Mouse (Mus musculus) c-Kit-positive CD71-positive TER-119-negative erythroid progenitor cells, embryonic 14.5 days (primary cell): ENCODE data around the gene Sema4b.

Experiments used
- DNase-seq: peaks from one replicate; pipeline ENCODE4 v3.0.0-alpha.2; 2013; ENCODE audit warnings: low read depth

The Sema4b gene

GRCm38 (mm10) chr7:80177438-80177837 lies 9.2 kb upstream of the Sema4b start:
- no peak for DNase-seq

- DNase-seq: no peak
Measured at GRCm38 (mm10) chr7:80178037-80178729, 8.5 kb upstream of the Sema4b start.

GRCm38 (mm10) chr7:80179327-80179726 lies 7.3 kb upstream of the Sema4b start:
- DNase-seq: no peak

- DNase-seq: no peak
Measured at GRCm38 (mm10) chr7:80179790-80180189, 6.9 kb upstream of the Sema4b start.

- no peak for DNase-seq
Measured at GRCm38 (mm10) chr7:80180202-80180601, 6.4 kb upstream of the Sema4b start.

GRCm38 (mm10) chr7:80181078-80181477 lies 5.6 kb upstream of the Sema4b start:
- DNase-seq: no peak

DNA sequence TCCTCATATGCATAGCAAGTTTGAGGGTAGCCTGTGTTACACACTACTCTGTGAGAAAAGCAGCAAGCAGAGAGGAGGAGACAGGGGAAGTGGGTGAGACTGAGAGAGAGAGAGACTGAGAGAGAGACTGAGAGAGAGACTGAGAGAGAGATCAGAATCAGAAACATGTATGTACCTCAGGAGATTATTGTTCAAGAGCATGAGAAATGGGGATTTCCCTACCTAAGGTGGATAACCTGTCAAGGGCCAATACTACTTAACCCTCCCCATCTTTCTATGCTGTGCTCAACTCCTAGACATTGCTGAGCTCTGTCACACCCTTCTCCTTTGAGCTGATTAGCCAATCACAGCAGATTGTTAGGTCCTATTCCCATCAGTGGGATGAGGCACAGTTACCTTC lies 4.5 kb upstream of the Sema4b start:
- DNase-seq: no peak

DNA sequence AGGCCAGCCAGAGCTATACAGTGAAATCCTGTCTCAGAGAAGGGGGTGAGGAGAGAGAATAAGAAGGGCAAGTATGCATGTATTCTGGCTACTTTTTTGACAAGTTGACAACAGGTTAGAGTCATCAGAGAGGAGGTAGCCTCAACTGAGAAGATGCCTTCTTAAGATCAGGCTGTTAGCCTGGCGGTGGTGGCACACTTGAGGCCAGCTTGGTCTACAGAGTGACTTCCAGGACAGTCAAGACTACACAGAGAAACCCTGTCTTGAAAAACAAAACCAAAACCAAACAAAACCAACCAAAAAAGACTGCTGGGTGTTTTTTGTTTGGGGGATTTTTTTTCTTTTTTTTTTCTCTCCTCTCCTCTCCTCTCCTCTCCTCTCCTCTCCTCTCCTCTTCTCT lies 3.2 kb upstream of the Sema4b start:
- no peak for DNase-seq

- no peak for DNase-seq
Measured at GRCm38 (mm10) chr7:80183969-80184368, 2.7 kb upstream of the Sema4b start.

- DNase-seq: no peak
Measured at GRCm38 (mm10) chr7:80184551-80184950, 2.1 kb upstream of the Sema4b start.

GRCm38 (mm10) chr7:80184968-80185367 lies 1.7 kb upstream of the Sema4b start:
- no peak for DNase-seq

DNA sequence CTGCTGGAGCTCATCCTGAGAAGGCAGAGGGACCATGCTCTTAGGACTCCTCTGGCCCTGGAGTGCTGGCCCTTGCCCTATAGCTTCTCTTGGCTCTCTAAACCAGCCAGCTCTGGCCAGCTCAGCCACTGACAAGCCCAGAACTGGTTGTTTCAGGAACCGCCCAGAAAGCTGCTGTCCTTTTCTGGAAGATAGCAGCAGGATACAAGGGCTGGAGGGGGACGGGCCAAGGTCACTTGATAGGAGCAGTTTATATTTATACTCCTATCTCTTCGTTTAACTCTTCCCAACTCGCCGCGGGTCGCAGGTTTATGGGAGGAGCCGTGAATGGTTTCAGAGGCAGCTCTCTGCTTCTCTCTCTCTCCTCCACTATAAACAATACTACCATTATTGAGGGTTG lies 620 bp upstream of the Sema4b start:
- peak; percentile 71 for DNase-seq

GRCm38 (mm10) chr7:80187501-80187900 lies 860 bp downstream of the Sema4b start:
- DNase-seq: no peak

DNA sequence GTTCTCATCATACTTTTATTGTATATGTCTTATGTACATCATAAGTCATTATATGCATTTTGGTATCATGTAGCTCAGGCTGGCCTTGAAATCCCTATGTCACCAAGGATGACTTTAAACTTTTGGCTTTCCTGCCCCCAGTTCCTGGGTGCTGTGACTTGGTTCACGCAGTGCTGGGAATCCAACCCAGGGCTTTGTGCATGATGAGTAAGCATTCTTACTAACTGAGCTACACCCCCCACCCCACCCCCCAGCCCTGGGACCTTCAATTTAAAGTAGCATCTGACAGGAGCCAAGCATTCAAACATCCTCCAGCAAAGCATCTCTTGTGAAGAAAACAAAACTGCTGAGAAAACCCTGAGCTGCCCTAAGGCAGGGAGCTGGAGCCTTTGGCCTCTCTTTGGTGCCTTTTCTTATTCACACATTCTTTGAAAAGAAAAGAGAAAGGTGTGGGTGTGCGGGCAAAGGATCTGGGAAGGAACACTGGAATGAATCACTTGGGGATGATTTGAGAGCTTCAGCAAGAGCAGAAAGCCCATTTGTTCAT lies 2.0 kb downstream of the Sema4b start:
- DNase-seq: no peak

- DNase-seq: no peak
Measured at GRCm38 (mm10) chr7:80189147-80189933, 2.7 kb downstream of the Sema4b start.

- DNase-seq: no peak
Measured at GRCm38 (mm10) chr7:80191455-80191854, 4.8 kb downstream of the Sema4b start.

DNA sequence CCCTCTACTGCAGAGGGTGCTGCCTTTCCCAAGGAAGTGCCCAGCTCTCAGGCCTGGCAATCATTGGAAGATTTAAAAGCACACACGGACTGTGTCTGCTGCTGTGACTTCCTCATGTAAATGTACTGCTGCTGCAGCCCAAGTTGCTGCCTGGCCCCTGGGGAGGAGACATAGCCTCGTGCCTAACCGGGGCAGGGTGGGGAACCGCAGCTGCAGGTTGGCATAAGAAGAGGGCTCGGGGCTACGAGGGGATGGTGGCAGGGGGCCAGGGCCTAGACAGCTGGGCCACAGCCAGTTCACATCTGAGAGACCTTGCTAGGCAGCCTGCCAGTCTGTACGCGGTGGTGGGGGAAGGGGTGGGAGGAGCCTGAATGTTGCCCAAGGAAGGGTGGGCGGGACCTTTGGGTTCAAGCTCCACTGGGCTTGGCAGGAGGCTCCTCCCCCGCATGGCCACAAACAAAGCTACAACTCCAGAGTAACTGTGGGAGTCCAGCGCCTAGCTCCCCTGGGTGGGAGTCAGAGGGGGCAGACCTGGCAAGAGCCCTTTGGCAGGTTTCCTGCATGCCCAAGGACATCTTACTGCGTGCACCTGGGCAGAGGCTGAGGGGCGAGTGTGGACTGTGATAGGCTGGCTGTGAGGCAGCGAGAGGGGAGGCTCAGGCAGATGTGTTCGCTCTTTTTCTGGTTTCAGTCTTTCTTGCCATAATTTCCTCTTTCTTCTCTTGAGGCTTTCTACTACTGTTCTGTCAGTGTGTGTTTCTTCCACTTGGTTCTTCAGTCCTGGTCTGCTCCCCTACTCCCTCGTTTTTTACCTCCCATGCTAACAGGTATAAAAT lies 5.8 kb downstream of the Sema4b start:
- DNase-seq: peak; percentile 84

DNA sequence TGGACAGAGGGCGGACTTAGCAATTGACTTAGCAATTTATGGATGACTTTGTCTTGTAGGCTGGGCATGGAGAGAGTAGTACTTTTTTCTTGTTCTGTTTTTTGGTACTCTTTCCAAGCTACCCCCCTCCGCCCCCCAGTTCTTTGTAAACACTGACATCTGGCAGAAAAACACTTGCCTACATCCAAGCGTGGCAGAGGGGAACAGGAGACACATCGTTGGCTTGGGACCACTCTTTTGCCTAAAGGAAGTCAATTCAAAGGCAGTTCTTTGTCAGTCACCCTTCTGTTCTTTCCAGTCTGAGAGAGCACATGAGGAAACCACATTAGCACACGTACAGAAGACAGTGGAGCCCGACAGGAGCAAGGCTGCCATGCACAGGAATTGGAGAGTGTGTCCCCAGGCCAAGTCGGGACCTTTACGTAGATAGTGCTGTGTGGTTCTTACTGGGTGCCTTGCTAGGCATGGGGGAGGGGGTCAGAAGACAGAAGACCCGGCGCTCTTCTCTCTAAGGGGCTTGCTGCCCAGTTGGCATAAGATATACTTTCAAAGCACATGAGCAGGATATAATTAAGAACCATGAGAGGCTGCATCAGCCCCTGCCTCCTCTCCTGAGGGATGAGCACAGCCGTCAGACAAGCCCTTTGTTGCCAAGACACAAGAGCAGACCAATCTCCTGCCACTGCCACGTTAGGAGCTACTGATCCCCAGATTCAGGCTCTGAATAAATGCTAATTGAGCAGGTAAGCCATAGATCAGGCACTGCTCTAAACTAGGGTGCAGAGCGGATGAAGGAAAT lies 7.5 kb downstream of the Sema4b start:
- DNase-seq: no peak

DNA sequence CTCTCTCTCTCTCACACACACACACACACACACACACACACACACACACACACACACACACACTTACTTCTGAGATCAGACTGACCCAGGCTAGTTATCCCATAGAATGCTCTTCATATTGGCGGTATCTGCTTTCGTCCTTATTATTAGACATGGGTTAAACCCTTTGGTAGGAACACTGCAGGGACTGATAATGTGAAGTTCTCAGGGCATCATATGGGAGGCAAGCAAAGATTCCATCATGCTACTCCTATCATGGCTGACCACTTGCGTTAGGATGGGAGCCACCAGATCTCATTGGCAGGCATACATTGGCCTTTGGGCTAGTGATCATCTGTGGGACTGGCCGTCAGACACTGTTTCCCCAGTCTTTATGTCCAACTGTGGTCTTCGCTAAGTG lies 8.5 kb downstream of the Sema4b start:
- no peak for DNase-seq

GRCm38 (mm10) chr7:80195576-80196263 lies 9.1 kb downstream of the Sema4b start:
- no peak for DNase-seq

GRCm38 (mm10) chr7:80197371-80197770 lies 10.7 kb downstream of the Sema4b start:
- DNase-seq: no peak
